Mouse (Mus musculus) hindbrain, embryonic 12.5 days (tissue): Measurements from ENCODE around the gene Ptprt. TPM values are rescaled to one million over a fixed set of nuclear protein-coding genes. Genes with fewer than 3 reads are reported as not detected.
"Not testable (repeated sequence)": the region's sequence is repeated elsewhere in the genome, so short reads cannot be mapped to it uniquely, and the experiment has no call there.

Experiments used
- ATAC-seq: fragments of 200-750 bp; cut with Nextera tagmentation; 2 replicates; pipeline ENCODE4 v1.8.0; 2017; ENCODE audit warnings: moderate TSS enrichment; ENCODE audit not compliant: low FRiP score
- H3K27ac ChIP-seq: fragments of 300-500 bp; sonication (generic); 2 replicates; pipeline ENCODE4 v1.5.1; 2016; ENCODE audit warnings: mild to moderate bottlenecking
- H3K27me3 ChIP-seq: fragments of 300-500 bp; sonication (generic); 2 replicates; pipeline ENCODE4 v1.6.1; 2016; ENCODE audit warnings: mild to moderate bottlenecking
- H3K36me3 ChIP-seq: fragments of 300-500 bp; sonication (generic); 2 replicates; pipeline ENCODE4 v1.6.1; 2016; ENCODE audit warnings: mild to moderate bottlenecking
- H3K4me1 ChIP-seq: fragments of 300-500 bp; sonication (generic); 2 replicates; pipeline ENCODE4 v1.6.1; 2016
- H3K4me2 ChIP-seq: fragments of 300-500 bp; sonication (generic); replicated peaks from 2 replicates; pipeline ENCODE4 v1.6.1; 2016; ENCODE audit warnings: mild to moderate bottlenecking
- H3K4me3 ChIP-seq: fragments of 300-500 bp; sonication (generic); 2 replicates; pipeline ENCODE4 v1.5.1; 2016; ENCODE audit warnings: mild to moderate bottlenecking
- H3K9ac ChIP-seq: fragments of 300-500 bp; sonication (generic); 2 replicates; pipeline ENCODE4 v1.6.1; 2016; ENCODE audit warnings: mild to moderate bottlenecking, moderate library complexity
- H3K9me3 ChIP-seq: fragments of 300-500 bp; sonication (generic); replicated peaks from 2 replicates; pipeline ENCODE4 v1.6.1; 2016; ENCODE audit warnings: mild to moderate bottlenecking
- WGBS: fragments of 180-500 bp; shearing (Covaris S2); methylation state at CpG from one replicate; pipeline ENCODE4 v1.1.7; 2016; 5-methylcytosine and 5-hydroxymethylcytosine counted together
- polyA plus RNA-seq: library from polyadenylated mRNA; unstranded; fragments of >200 nt; fragmentation: Nextera tagmentation; extraction: Ambion mirVana; gene quantifications from 2 replicates; pipeline ENCODE4 v1.2.1, GENCODE M21; 2016

Gene Ptprt
- polyA plus RNA-seq, 1 experiment from 2014 or later = 4.5 TPM

DNA sequence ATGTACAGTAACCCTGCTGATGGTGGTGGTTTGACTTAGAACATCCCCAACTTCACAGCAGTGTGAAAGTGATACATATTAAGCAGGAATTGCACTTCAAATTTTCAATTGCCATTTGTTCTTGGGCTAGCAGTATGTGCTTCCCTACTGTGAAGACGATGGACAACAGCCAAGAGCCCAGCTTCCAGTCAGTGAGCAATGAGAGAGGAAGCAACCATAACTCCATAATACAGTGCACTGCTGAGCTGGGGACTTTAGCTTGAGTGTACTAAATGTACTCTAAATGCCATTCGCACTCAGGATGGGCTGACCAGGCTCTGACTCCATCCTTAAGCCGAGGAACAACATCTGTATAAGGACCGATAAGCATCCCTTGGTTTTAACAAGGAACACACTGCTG is 412.7 kb downstream of the Ptprt start:
- no peaks in the 10 kb centered on the region for H3K36me3 ChIP-seq
- no peak overlapping the region for H3K27ac ChIP-seq
- H3K4me1 ChIP-seq = no peaks in the 10 kb centered on the region
- WGBS = 83% methylated on average over 4 of the region's 4 CpGs
- no peaks in the 10 kb centered on the region for H3K27me3 ChIP-seq
- H3K9me3 ChIP-seq = no peaks in the 10 kb centered on the region
- no peak overlapping the region for H3K4me3 ChIP-seq
- ATAC-seq = no peak
- H3K9ac ChIP-seq = no peak overlapping the region
- H3K4me2 ChIP-seq = no peak overlapping the region

DNA sequence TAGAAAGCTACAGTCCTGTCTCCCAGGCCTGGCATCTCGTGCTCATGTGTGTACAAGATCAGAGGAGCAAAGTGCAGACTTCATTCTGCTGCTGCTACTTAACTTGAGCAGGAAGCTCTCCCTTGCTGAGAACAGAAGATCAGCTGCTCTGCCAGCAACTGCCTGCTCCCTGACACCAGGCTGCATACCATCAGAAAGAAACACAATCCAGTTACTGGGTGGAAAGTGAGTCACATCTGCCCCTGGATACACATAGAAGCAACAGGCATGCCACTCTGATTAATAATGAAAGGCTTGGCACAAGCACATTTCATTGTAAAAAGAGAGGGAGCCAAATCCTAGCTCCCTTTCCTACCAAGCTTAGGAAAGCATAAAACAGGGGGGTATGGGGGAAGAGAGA is 438.5 kb downstream of the Ptprt start:
- no peak for ATAC-seq
- 50% methylated on average over 1 of the region's 1 CpGs for WGBS
- H3K27ac ChIP-seq = no peak overlapping the region
- no peak overlapping the region for H3K4me2 ChIP-seq
- H3K9ac ChIP-seq = no peak overlapping the region
- no peaks in the 10 kb centered on the region for H3K36me3 ChIP-seq
- no peaks in the 10 kb centered on the region; the same call in 1 of the 2 replicates for H3K9me3 ChIP-seq
- H3K27me3 ChIP-seq = no peaks in the 10 kb centered on the region
- no peak overlapping the region for H3K4me3 ChIP-seq
- no peaks in the 10 kb centered on the region for H3K4me1 ChIP-seq

DNA sequence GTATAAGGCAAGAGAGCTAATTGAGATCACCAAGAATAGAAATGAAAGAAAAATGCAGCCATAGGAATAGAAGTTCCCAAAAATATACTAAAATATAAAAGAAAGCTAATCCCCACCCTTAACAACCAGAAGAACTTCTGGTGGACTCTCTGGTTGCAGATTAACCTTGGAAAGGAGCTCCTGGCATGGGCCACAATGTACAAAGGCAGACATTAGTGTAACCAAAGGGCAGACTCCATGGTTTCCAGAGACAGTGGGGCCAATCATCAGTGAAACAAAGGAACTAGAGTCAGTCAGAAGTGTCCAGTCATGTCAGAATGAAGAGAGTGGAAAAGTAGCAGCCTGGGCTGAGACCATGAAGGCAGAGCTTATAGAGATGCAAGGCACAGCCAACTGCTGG is 440.4 kb downstream of the Ptprt start:
- Histone ChIP-seq H3K27ac (no peak overlapping the region), H3K9ac (no peak overlapping the region), H3K36me3 (no peaks in the 10 kb centered on the region), H3K4me1 (no peaks in the 10 kb centered on the region), H3K27me3 (no peaks in the 10 kb centered on the region), H3K4me2 (no peak overlapping the region), H3K4me3 (no peak overlapping the region), H3K9me3 (no peaks in the 10 kb centered on the region)
- no peak for ATAC-seq

DNA sequence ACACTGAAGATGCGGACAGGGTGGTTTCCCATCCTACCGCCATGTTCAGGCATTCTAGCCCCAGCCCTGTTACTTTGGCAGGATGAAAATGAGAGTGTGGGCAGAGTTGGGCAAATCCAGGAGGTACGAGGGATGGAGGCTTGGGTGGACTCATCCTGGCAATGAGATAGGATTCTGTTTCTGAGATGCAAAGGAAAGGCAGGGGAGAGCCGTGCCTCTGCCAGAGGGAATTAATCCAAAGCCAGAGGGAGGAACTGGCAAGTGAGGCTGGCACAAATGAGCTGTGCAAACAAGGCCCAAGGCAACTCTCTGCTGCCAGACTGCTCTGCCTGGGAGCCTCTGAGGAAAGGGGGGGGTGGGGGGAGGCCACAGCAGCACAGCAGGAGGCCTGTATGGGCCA is 441.4 kb downstream of the Ptprt start:
- ATAC-seq = no peak
- Histone ChIP-seq H3K4me2 (no peak overlapping the region), H3K4me1 (no peaks in the 10 kb centered on the region), H3K36me3 (no peaks in the 10 kb centered on the region), H3K4me3 (no peak overlapping the region), H3K27me3 (no peaks in the 10 kb centered on the region), H3K27ac (no peak overlapping the region), H3K9ac (no peak overlapping the region), H3K9me3 (no peaks in the 10 kb centered on the region)
- WGBS = 86% methylated on average over 4 of the region's 4 CpGs

DNA sequence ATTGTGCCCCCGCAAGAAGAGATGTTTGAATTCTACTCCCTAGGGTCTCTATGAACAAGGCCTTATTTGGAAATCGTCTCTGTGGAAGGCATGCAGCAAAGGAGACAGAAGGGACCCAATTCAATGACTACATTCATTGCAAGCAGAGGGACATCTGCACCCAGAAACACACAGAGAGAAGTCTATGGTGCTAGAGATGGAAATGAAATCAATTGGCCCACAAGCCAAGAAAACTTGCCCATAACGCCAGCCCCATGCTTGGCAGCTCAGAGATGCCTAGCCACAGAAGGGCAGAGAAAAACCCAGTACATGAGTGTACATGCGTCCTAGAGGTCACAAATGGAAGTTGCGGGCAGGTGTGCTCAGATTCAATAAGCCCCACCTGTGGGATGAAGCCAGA is 443.1 kb downstream of the Ptprt start:
- Histone ChIP-seq H3K4me2 (no peak overlapping the region), H3K36me3 (no peaks in the 10 kb centered on the region), H3K27ac (no peak overlapping the region), H3K4me3 (no peak overlapping the region), H3K4me1 (no peaks in the 10 kb centered on the region), H3K27me3 (no peaks in the 10 kb centered on the region), H3K9ac (no peak overlapping the region), H3K9me3 (no peaks in the 10 kb centered on the region)
- 84% methylated on average over 5 of the region's 5 CpGs for WGBS
- ATAC-seq = no peak

DNA sequence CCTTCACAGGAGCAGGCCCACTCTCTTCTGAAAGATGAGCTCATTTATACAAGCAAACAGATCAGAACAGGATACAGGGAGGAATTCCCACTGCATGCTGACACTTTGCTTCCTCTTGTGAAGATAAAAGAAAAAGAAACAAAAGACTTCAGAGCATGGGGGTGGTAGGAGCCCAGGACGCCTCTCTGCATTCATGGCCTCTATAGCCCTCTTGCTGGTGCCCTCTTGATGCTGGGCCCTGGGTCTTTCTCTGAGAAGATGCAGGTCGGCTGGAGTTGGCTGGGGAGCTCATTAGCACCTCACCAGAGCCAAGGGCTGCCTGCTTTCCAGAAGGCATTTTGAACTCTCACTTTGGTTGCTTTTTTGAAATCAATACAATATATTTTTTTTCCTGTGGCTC is 448.6 kb downstream of the Ptprt start:
- Histone ChIP-seq H3K36me3 (no peaks in the 10 kb centered on the region), H3K27me3 (no peaks in the 10 kb centered on the region), H3K4me1 (no peaks in the 10 kb centered on the region), H3K4me2 (no peak overlapping the region), H3K9ac (no peak overlapping the region), H3K9me3 (no peaks in the 10 kb centered on the region), H3K27ac (no peak overlapping the region), H3K4me3 (no peak overlapping the region)
- 9% methylated on average over 2 of the region's 2 CpGs for WGBS
- no peak for ATAC-seq

DNA sequence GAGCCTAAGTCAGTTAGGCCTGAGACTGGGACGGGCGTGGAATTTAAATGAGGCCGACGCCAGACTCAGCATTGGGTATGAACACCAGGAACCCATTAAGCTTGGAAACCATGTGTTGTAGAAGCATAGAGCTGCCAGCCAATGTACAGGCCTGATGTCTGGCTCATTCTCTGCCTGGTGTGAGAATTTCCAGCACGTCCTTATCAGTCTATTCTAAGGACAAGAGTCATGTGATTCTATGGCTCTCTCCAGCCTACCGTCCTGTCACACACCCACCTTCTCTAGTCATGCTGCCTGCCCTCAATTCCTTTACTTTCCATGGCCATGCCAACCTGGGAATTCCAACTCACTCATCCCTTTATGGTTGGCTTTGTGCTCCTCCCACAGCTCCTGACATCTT is 450.4 kb downstream of the Ptprt start:
- Histone ChIP-seq H3K4me3 (no peak overlapping the region), H3K4me2 (no peak overlapping the region), H3K9ac (no peak overlapping the region), H3K36me3 (no peaks in the 10 kb centered on the region), H3K27me3 (no peaks in the 10 kb centered on the region), H3K4me1 (no peaks in the 10 kb centered on the region), H3K9me3 (no peaks in the 10 kb centered on the region), H3K27ac (no peak overlapping the region)
- WGBS = 88% methylated on average over 6 of the region's 6 CpGs
- ATAC-seq = no peak

DNA sequence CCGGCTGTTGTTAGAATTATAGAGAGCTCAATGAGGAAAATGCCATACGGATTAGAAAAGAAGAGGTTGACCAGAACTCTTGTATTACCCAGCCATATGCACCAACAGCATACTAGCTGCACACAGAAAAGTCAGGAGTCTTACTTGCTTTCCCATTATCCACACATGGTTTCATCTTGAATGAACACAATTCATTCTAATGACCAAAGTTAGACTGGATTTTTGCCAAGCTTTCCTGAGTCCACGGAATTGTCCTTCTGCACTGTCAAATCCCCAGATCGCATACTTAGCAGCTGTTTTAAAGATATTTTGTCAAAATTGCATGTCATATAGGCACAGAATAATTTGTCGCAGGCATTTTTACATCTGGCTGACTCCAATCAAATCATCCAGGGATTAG is 463.6 kb downstream of the Ptprt start:
- Histone ChIP-seq H3K9ac (no peak overlapping the region), H3K4me3 (no peak overlapping the region), H3K4me2 (no peak overlapping the region), H3K27ac (no peak overlapping the region), H3K4me1 (no peaks in the 10 kb centered on the region), H3K9me3 (no peaks in the 10 kb centered on the region), H3K27me3 (no peaks in the 10 kb centered on the region), H3K36me3 (no peaks in the 10 kb centered on the region)
- ATAC-seq = no peak
- WGBS = 83% methylated on average over 5 of the region's 5 CpGs

DNA sequence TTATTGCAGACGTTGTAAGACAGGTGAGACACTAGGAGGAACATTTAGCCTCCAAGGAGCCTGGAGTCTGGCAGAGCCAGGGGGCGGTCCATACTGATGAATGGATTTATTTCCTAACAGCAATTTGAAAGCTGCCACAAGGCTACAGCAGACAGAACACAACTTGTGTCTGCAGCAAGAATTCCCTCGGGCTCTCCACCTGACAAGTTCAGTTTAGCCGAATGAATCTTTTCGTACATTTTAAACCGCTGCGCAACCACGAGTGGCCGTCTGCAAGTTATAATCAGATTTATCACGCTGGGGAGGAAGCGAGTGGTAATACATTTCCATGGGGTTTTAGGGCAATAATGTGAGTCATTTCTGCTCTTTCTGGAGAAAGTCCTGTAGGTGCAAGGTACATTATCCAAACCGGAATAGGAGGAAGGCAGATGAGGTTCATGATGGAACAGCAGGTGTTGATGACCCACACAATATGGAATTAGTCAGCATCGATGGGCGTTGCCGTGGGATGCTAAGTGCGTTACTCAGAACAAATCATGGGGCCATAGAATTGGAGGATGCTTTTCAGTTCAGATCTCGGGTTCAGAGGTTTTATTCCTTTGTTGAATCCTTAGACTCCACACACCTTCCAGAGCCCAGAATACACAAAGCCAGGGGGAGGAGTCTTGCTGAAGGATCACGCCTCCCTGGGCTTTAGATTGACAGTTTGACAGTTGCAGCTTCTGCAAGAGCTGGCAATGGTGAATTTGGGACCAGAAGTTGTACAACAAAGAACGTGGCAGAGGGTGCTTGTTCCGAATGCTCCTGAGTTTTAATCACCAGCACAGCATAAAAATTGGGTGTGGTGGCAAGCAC is 478.1 kb downstream of the Ptprt start:
- no peak for ATAC-seq
- Histone ChIP-seq H3K9ac (no peak overlapping the region), H3K36me3 (no peaks in the 10 kb centered on the region), H3K27me3 (no peaks in the 10 kb centered on the region), H3K27ac (no peak overlapping the region), H3K9me3 (no peaks in the 10 kb centered on the region), H3K4me2 (0 out of 2 replicates have a peak overlapping the region, but pooled peaks have one; percentile 1), H3K4me1 (no peaks in the 10 kb centered on the region; the same call in 1 of the 2 replicates), H3K4me3 (no peak overlapping the region)
- 70% methylated on average over 20 of the region's 20 CpGs for WGBS

DNA sequence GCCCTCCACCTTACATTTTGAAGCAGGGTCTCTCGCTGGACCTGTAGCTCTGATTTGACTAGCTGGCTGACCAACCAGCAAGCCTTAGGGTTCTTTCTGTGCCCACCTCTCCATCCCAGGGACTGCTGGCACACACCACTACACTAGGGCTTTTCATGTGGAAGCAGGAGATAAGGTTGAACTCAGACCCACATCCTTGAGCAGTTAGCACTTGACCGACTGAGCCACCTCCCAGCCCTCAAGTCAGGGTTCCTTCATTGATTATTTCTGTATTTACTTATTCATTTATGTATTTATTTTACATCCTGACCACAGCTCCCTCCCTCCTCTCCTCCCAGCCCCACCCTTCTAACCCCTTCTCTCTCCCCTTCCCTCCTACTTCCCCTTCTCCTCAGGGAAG is 479.1 kb downstream of the Ptprt start:
- Histone ChIP-seq H3K4me3 (no peak overlapping the region), H3K4me2 (no peak overlapping the region), H3K27ac (no peak overlapping the region), H3K36me3 (no peaks in the 10 kb centered on the region), H3K9ac (no peak overlapping the region), H3K27me3 (no peaks in the 10 kb centered on the region), H3K4me1 (no peaks in the 10 kb centered on the region; the same call in 1 of the 2 replicates), H3K9me3 (no peaks in the 10 kb centered on the region)
- ATAC-seq = no peak
- 91% methylated on average over 2 of the region's 2 CpGs for WGBS

DNA sequence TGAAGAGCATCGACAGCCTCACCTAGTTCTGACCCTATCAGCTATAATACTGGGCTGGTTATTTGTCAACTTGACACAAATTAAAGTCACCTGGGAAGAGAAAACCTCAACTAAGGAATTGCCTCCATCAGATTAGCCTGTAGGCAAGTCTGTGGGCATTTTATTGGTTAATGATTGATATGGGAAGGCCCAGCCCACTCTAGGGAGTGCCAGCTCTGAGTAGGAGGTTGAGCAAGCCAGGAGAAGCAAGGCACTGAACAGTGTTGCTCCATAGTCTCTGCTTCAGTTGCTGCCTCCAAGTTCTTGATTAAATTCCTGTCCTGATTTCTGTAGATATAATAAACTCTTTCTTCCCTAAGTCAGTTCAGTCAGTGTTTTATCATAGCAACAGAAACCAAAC is 488.4 kb downstream of the Ptprt start:
- H3K9me3 ChIP-seq = no peaks in the 10 kb centered on the region
- no peak overlapping the region for H3K4me2 ChIP-seq
- no peak overlapping the region for H3K4me3 ChIP-seq
- no peak overlapping the region for H3K9ac ChIP-seq
- no peak overlapping the region for H3K27ac ChIP-seq
- H3K27me3 ChIP-seq = no peaks in the 10 kb centered on the region
- WGBS = 82% methylated on average over 1 of the region's 1 CpGs
- H3K36me3 ChIP-seq = no peaks in the 10 kb centered on the region
- no peaks in the 10 kb centered on the region for H3K4me1 ChIP-seq
- no peak for ATAC-seq

DNA sequence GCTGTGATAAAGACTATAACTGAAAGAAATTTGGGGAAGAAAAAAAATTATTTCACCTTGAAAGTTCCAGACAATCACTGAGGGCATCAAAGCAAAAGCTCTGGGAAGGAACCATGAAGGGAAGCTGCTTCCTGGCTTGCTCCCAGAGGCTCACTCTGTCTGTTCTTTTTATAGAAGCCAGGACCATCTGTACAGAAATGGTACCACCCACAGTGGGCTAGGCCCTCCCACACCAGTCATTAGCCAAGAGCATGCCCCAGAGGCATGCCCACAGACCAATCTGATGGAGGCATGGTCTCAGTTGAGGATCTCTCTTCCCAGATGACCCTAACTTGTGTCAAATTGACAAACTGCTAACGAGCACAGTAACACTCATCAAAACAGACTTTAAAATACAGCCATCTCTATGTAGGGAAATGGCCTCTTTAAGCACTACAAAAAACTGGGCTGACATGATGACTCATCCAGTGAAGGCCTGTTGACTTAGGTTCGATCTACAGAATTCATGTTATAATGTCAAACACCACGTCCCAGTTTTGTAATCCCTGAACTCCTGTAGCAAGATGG is 519.0 kb downstream of the Ptprt start:
- ATAC-seq = no peak
- Histone ChIP-seq H3K4me2 (no peak overlapping the region), H3K9me3 (no peaks in the 10 kb centered on the region), H3K9ac (no peak overlapping the region), H3K4me1 (no peaks in the 10 kb centered on the region), H3K36me3 (no peaks in the 10 kb centered on the region), H3K27me3 (no peaks in the 10 kb centered on the region), H3K27ac (no peak overlapping the region), H3K4me3 (no peak overlapping the region)
- WGBS = 93% methylated on average over 3 of the region's 3 CpGs

DNA sequence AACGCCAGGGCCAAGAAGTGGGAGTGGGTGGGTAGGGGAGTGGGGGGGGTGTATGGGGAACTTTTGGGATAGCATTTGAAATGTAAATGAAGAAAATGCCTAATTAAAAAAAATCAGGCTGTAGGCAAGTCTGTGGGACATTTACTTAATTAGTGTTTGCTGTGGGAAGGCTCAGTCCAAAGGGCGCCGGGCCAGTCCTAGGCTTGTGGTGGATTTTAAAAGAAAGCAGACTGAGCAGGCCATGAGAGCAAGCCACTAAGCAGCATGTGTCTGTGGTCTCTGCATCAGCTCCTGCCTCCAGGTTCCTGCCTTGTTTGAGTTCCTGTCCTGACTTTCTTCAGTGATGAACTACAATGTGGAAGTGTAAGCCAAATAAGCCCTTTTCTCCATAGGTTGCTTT is 524.8 kb downstream of the Ptprt start:
- 93% methylated on average over 3 of the region's 3 CpGs for WGBS
- not testable (repeated sequence) for H3K27me3 ChIP-seq, H3K36me3 ChIP-seq, ATAC-seq, H3K4me1 ChIP-seq, H3K9ac ChIP-seq, H3K4me3 ChIP-seq, H3K4me2 ChIP-seq, H3K27ac ChIP-seq, H3K9me3 ChIP-seq
